Mouse (Mus musculus): Measurements from ENCODE around the gene Arhgef1.

GRCm38 (mm10) chr7:24869532-24870165, 33.1 kb upstream of the Arhgef1 start, which contains the start of the genes Lypd4 and Dmrtc2:
- TF ChIP-seq CTCF (IDR thresholded peaks at IDR 0.05; ENCODE audit: low read depth) (no peak), EP300 (IDR thresholded peaks at IDR 0.05; ENCODE audit: low read depth) (no peak)

Measured in heart, postnatal 0 days (tissue).